9 mouse cellular contexts compared by ENCODE assay signal in the genomic region with DNA sequence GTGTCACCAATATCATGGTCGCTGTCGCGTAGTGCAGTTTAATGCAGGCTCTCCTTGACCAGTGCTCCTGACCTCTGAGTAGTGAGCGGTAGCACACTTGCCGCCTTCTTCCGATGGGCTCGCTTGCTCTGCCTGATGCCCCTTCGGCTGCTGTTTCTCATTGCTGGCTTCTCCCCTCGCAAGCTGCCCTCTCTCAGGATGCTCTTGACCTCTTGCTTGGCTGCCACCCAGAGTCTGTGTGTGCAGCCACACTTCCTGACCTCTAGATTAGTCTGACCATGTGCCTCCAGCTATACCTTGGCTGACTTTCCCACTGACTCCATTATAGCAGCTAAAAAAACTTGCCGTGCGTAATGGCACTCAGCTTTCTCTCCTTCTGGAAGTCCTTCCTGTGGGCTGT. TPM values are rescaled to one million over a fixed set of nuclear protein-coding genes. Genes with fewer than 3 reads are reported as not detected.
DNase-seq lines count a peak whose midpoint lies in the region; ATAC-seq and TF ChIP-seq lines count a peak whose summit lies in the region.
"Had no signal": no experiment of that assay in that cellular context is flagged by ENCODE, and none has a peak within 500 bp of the region (broad histone marks: within the 10 kb centered on the region; RNA-seq: fewer than 3 reads in every experiment).

No protein-coding gene starts in this region.

- H3K9me3 ChIP-seq in heart, embryonic 14.5 days (ENCODE audit: control insufficient read depth, low read length): no peaks in the 10 kb centered on the region
- no peaks in the 10 kb centered on the region for H3K9me3 ChIP-seq in stomach, embryonic 16.5 days (replicated peaks; ENCODE audit: control insufficient read depth, low read length)
- H3K9me3 ChIP-seq in forebrain, embryonic 15.5 days: no peaks in the 10 kb centered on the region

- no peak overlapping the region for H3K9ac ChIP-seq in liver, adult 2 months (ENCODE audit: low read depth, low read length)
- H3K9ac ChIP-seq in heart, embryonic 14.5 days (ENCODE audit: low read length): peak overlapping the region; percentile 5; the same call in 1 of the 2 replicates
- no peak overlapping the region for H3K9ac ChIP-seq in stomach, embryonic 16.5 days (ENCODE audit: low read length)
- no peak overlapping the region for H3K9ac ChIP-seq in forebrain, embryonic 15.5 days (replicated peaks)

- TF ChIP-seq POLR2A in liver, adult 2 months (IDR thresholded peaks at IDR 0.05; ENCODE audit: extremely low read depth, insufficient read depth, low read length): no peak

- no peak overlapping the region for H3K4me3 ChIP-seq in liver, adult 2 months (ENCODE audit: insufficient read depth, low read depth, low read length)
- 0 out of 4 replicates have a peak overlapping the region, but pooled peaks of 1 of the 2 experiments have one; percentile 0 for H3K4me3 ChIP-seq in heart, embryonic 14.5 days (ENCODE audit: control insufficient read depth in 1 of 2, insufficient read depth in 1 of 2, low read depth in 1 of 2, low read length in 2 of 2)
- no peak overlapping the region for H3K4me3 ChIP-seq in stomach, embryonic 16.5 days (replicated peaks; ENCODE audit: low read length)
- no peak overlapping the region for H3K4me3 ChIP-seq in forebrain, embryonic 15.5 days

- peaks cover 26% of the 10 kb centered on the region for H3K4me1 ChIP-seq in liver, adult 2 months (ENCODE audit: control insufficient read depth, insufficient read depth, low read length)
- H3K4me1 ChIP-seq in heart, embryonic 14.5 days (ENCODE audit: control insufficient read depth in 2 of 2, insufficient read depth in 2 of 2, low read length in 2 of 2): peaks cover 24 to 45% of the 10 kb centered on the region in 2 experiments
- H3K4me1 ChIP-seq in stomach, embryonic 16.5 days (ENCODE audit: control insufficient read depth, insufficient read depth, low read length): peaks cover 30% of the 10 kb centered on the region
- peaks cover 20% of the 10 kb centered on the region for H3K4me1 ChIP-seq in forebrain, embryonic 15.5 days

- H3K4me2 ChIP-seq in heart, embryonic 14.5 days (ENCODE audit: low read length): peak overlapping the region; percentile 41
- no peak overlapping the region for H3K4me2 ChIP-seq in stomach, embryonic 16.5 days (ENCODE audit: low read depth, low read length)
- no peak overlapping the region for H3K4me2 ChIP-seq in forebrain, embryonic 15.5 days (replicated peaks)

- no peak for TF ChIP-seq CTCF in liver, adult 2 months (IDR thresholded peaks at IDR 0.05; ENCODE audit: low read depth, low read length)

- peaks cover 41% of the 10 kb centered on the region; the same call in 1 of the 2 replicates for H3K79me2 ChIP-seq in liver, adult 2 months (ENCODE audit: control insufficient read depth, insufficient read depth, low read length)

- H3K27me3 ChIP-seq in liver, adult 2 months (ENCODE audit: control insufficient read depth, insufficient read depth, low read length): no peaks in the 10 kb centered on the region
- no peaks in the 10 kb centered on the region for H3K27me3 ChIP-seq in heart, embryonic 14.5 days (ENCODE audit: control insufficient read depth, insufficient read depth, low read length)
- no peaks in the 10 kb centered on the region for H3K27me3 ChIP-seq in stomach, embryonic 16.5 days (ENCODE audit: control insufficient read depth, insufficient read depth, low read length)
- no peaks in the 10 kb centered on the region for H3K27me3 ChIP-seq in forebrain, embryonic 15.5 days
- H3K27me3 ChIP-seq: CH12.LX had no signal

- 29% methylated on average over 11 of the region's 11 CpGs for WGBS in liver, adult 2 months
- WGBS in heart, embryonic 14.5 days: 25% methylated on average over 11 of the region's 11 CpGs
- WGBS in stomach, embryonic 16.5 days: 63% methylated on average over 11 of the region's 11 CpGs
- 87% methylated on average over 11 of the region's 11 CpGs for WGBS in forebrain, embryonic 15.5 days

- peak; percentile 60 for DNase-seq in liver, adult 2 months (ENCODE audit: extremely low read depth, low read depth, low spot score)
- no peak for DNase-seq in liver
- DNase-seq in kidney, postnatal 36 days: peak; percentile 62 to 69
- no peak for DNase-seq in right cerebral cortex, postnatal 36 days (ENCODE audit: low spot score in 2 of 2)
- no peak for DNase-seq in urinary bladder, postnatal 14 days (ENCODE audit: low spot score)

- no peak overlapping the region for H3K27ac ChIP-seq in liver, adult 2 months (replicated peaks; ENCODE audit: insufficient read depth, low read depth, low read length)
- peak overlapping the region; percentile 71 to 79 for H3K27ac ChIP-seq in heart, embryonic 14.5 days (replicated peaks in 1 of 2; ENCODE audit: control insufficient read depth in 1 of 2, insufficient read depth in 1 of 2, low read depth in 2 of 2, low read length in 2 of 2)
- peak overlapping the region; percentile 59 for H3K27ac ChIP-seq in stomach, embryonic 16.5 days (ENCODE audit: low read length)
- H3K27ac ChIP-seq in forebrain, embryonic 15.5 days (replicated peaks): no peak overlapping the region

- peak; percentile 86 for ATAC-seq in heart, embryonic 14.5 days (ENCODE audit: insufficient number of reproducible peaks, insufficient read depth, low FRiP score, low read depth)
- peak; percentile 32; the same call in 1 of the 2 replicates for ATAC-seq in stomach, embryonic 16.5 days (ENCODE audit: insufficient read depth, low FRiP score)
- no peak for ATAC-seq in forebrain, embryonic 15.5 days (replicated peaks)

- peaks cover 24% of the 10 kb centered on the region for H3K36me3 ChIP-seq in liver, adult 2 months (ENCODE audit: control insufficient read depth, insufficient read depth, low read length)
- peaks cover 26% of the 10 kb centered on the region for H3K36me3 ChIP-seq in heart, embryonic 14.5 days (ENCODE audit: control insufficient read depth, insufficient read depth, low read length)
- no peaks in the 10 kb centered on the region for H3K36me3 ChIP-seq in stomach, embryonic 16.5 days (ENCODE audit: control insufficient read depth, insufficient read depth, low read length)
- H3K36me3 ChIP-seq in forebrain, embryonic 15.5 days: no peaks in the 10 kb centered on the region

RNA-seq across cellular contexts. Expression of a gene that starts 5.5 kb away (rescaled TPM):
- 56.0 and 58.8 TPM in 2 replicates for total RNA-seq in liver, adult 2 months (2014; rRNA removed)
- polyA plus RNA-seq in liver, adult 2 months (2012; rRNA removed): 54.7 and 69.0 TPM in 2 replicates
- polyA plus RNA-seq in heart, embryonic 14.5 days (2014; fragmentation: Nextera tagmentation; extraction: Ambion mirVana): 41.9 and 45.2 TPM in 2 replicates
- polyA plus RNA-seq in stomach, embryonic 16.5 days (2015; fragmentation: Nextera tagmentation; extraction: Ambion mirVana): 71.8 and 81.0 TPM in 2 replicates
- polyA plus RNA-seq in forebrain, embryonic 15.5 days (2015; fragmentation: Nextera tagmentation; extraction: Ambion mirVana): 24.7 and 26.5 TPM in 2 replicates

RNA-seq across cellular contexts. Expression of a gene that starts 45.2 kb away (rescaled TPM):
- 5.3 and 6.2 TPM in 2 replicates for total RNA-seq in liver, adult 2 months (2014; rRNA removed)
- polyA plus RNA-seq in liver, adult 2 months (2012; rRNA removed): 10.5 and 17.3 TPM in 2 replicates
- polyA plus RNA-seq in heart, embryonic 14.5 days (2014; fragmentation: Nextera tagmentation; extraction: Ambion mirVana): 85.2 and 122 TPM in 2 replicates
- polyA plus RNA-seq in stomach, embryonic 16.5 days (2015; fragmentation: Nextera tagmentation; extraction: Ambion mirVana): 87.2 and 95.6 TPM in 2 replicates
- polyA plus RNA-seq in forebrain, embryonic 15.5 days (2015; fragmentation: Nextera tagmentation; extraction: Ambion mirVana): 15.2 and 18.1 TPM in 2 replicates

RNA-seq across cellular contexts. Expression of a gene that starts 47.9 kb away (rescaled TPM):
- 15.7 and 16.1 TPM in 2 replicates for total RNA-seq in liver, adult 2 months (2014; rRNA removed)
- 4.3 and 4.5 TPM in 2 replicates for polyA plus RNA-seq in liver, adult 2 months (2012; rRNA removed)
- 80.1 and 82.5 TPM in 2 replicates for polyA plus RNA-seq in heart, embryonic 14.5 days (2014; fragmentation: Nextera tagmentation; extraction: Ambion mirVana)
- polyA plus RNA-seq in stomach, embryonic 16.5 days (2015; fragmentation: Nextera tagmentation; extraction: Ambion mirVana): 45.2 and 53.0 TPM in 2 replicates
- 110 and 113 TPM in 2 replicates for polyA plus RNA-seq in forebrain, embryonic 15.5 days (2015; fragmentation: Nextera tagmentation; extraction: Ambion mirVana)

Comparison
In these comparisons a context has a peak if more than half of its experiments do, and no peak if none do; other contexts are left out.
1. DNase-seq: peak in liver, adult 2 months (single experiment) and kidney, postnatal 36 days (2 of 2); none in liver (single experiment), right cerebral cortex, postnatal 36 days (0 of 2) and urinary bladder, postnatal 14 days (single experiment).
2. H3K27ac ChIP-seq: peak in heart, embryonic 14.5 days (2 of 2) and stomach, embryonic 16.5 days (single experiment); none in liver, adult 2 months (single experiment) and forebrain, embryonic 15.5 days (single experiment).